Mouse (Mus musculus): ENCODE results near the gene Hoxd1.

DNA sequence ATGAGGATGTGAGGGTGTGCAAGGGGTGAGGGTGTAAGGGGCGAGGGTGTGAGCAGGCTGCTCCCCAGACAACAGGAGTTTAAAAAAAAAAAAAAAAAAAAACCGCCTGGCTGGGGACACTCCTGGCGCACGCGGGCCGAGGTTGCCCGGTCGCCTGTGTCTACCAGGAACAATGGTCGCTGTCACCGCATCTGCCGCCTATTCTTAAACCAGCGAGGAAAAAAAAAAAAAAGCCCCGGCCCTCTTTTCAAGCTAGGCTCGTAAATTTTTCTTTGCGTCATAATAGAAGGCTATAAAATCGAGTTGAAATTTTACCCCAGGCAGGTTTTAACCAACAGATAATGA, 29.5 kb upstream of the Hoxd1 start:
- no peak for TF ChIP-seq POLR2A (IDR thresholded peaks at IDR 0.05; ENCODE audit: insufficient read depth, low read depth, low read length)
- no peak for TF ChIP-seq CTCF (IDR thresholded peaks at IDR 0.05)
